Mouse (Mus musculus) megakaryocyte, embryonic 14.5 days (primary cell): Measurements from ENCODE around the gene Adad2.

ENCODE experiments used
- FLI1 ChIP-seq: IDR thresholded peaks from 2 replicates; pipeline ENCODE4 v1.6.1; 2012; ENCODE audit warnings: low read length, inconsistent platforms, mixed read lengths
- GATA1 ChIP-seq: IDR thresholded peaks from 3 replicates; pipeline ENCODE4 v1.6.1; 2012; ENCODE audit warnings: mixed read lengths, low read length, inconsistent platforms, borderline replicate concordance

DNA sequence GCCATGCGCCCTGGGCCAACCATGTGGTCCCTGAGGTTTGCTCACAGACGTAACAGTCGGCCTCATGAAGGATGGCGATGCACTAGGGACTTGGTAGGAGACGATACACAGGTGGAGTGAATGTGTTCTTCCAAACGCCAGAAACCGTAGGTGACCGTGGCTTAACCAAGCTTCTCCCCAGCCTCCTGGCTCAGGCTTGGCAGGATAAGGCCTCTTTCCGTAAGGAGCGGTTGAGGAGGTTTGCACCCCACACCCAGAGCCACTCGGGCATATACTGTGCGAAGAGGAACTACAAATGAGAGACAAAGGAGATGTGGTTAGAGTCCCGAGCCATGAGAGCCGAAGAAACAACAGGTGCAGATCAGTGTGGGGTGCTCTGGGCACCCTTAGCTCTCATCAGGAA is 48.7 kb upstream of the Adad2 start:
- no peak for TF ChIP-seq GATA1
- TF ChIP-seq FLI1, result no peak
